Mouse (Mus musculus): Measurements from ENCODE around the gene Mprip. TPM values are rescaled to one million over a fixed set of nuclear protein-coding genes. Genes with fewer than 3 reads are reported as not detected.
A peak's percentile ranks its signal among the peaks of the same experiment; 100 is the strongest.

Gene Mprip
- total and polyA plus RNA-seq, 2 experiments from 2014 or later: 35.9 to 135 TPM

GRCm38 (mm10) chr11:59778874-59779223, 117.7 kb downstream of the Mprip start:
- Histone ChIP-seq H3K4me3 (ENCODE audit: low read depth, low read length) (no peak overlapping the region), H3K4me1 (ENCODE audit: control insufficient read depth, insufficient read depth) (peaks cover 7% of the 10 kb centered on the region), H3K9me3 (replicated peaks; ENCODE audit: control insufficient read depth, low read length) (no peaks in the 10 kb centered on the region), H3K27ac (ENCODE audit: low read depth) (no peak overlapping the region), H3K4me2 (ENCODE audit: low read depth, low read length) (no peak overlapping the region), H3K36me3 (replicated peaks; ENCODE audit: control insufficient read depth, insufficient read depth, low read length) (peaks cover 37% of the 10 kb centered on the region), H3K9ac (replicated peaks; ENCODE audit: low read depth, low read length) (no peak overlapping the region), H3K27me3 (ENCODE audit: control insufficient read depth, insufficient read depth, low read length) (no peaks in the 10 kb centered on the region)
- no peak for TF ChIP-seq CTCF (IDR thresholded peaks at IDR 0.05; ENCODE audit: low read depth)
- ATAC-seq (ENCODE audit: insufficient read depth, low read depth): peak; percentile 20; the same call in 1 of the 2 replicates
- WGBS: 47% methylated on average over 1 of the region's 1 CpGs
- no peak for DNase-seq (ENCODE audit: low spot score)

DNA sequence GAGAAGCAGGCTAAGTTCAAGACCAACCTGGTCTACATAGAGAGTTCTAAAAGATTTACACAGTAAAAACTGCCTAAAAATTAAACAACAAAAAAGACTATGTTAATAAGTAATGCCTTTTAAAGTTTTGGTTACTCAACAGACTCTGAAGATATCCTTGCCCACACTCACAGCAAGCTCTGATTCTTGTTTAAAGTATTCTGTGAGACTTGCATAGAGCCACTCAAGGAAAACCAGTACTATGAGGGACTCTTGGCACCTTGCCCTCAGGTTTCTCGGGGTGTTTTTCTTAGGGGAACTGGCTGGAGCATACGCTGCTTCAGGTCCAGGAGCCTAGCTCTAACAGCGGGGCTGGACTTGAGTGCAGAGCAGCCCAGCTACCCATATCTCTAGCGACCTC, 118.3 kb downstream of the Mprip start:
- H3K36me3 ChIP-seq (replicated peaks; ENCODE audit: control insufficient read depth, insufficient read depth, low read length): peaks cover 31% of the 10 kb centered on the region
- H3K4me1 ChIP-seq (ENCODE audit: control insufficient read depth, insufficient read depth): peaks cover 7% of the 10 kb centered on the region
- H3K27ac ChIP-seq (ENCODE audit: low read depth): no peak overlapping the region
- H3K9me3 ChIP-seq (replicated peaks; ENCODE audit: control insufficient read depth, low read length): no peaks in the 10 kb centered on the region
- H3K27me3 ChIP-seq (ENCODE audit: control insufficient read depth, insufficient read depth, low read length): no peaks in the 10 kb centered on the region
- WGBS: 64% methylated on average over 4 of the region's 4 CpGs
- no peak overlapping the region for H3K4me3 ChIP-seq (ENCODE audit: low read depth, low read length)
- ATAC-seq (ENCODE audit: insufficient read depth, low read depth): 0 out of 2 replicates have a peak, but pooled peaks have one; percentile 4
- no peak for DNase-seq (ENCODE audit: low spot score)
- H3K4me2 ChIP-seq (ENCODE audit: low read depth, low read length): no peak overlapping the region
- TF ChIP-seq EP300 (IDR thresholded peaks at IDR 0.05; ENCODE audit: low read depth) (no peak), CTCF (IDR thresholded peaks at IDR 0.05; ENCODE audit: low read depth) (no peak)
- no peak overlapping the region for H3K9ac ChIP-seq (replicated peaks; ENCODE audit: low read depth, low read length)

- Histone ChIP-seq H3K4me1 (ENCODE audit: control insufficient read depth, insufficient read depth) (peaks cover 7% of the 10 kb centered on the region), H3K9ac (replicated peaks; ENCODE audit: low read depth, low read length) (no peak overlapping the region), H3K27ac (ENCODE audit: low read depth) (peak overlapping the region; percentile 40), H3K36me3 (replicated peaks; ENCODE audit: control insufficient read depth, insufficient read depth, low read length) (peaks cover 23% of the 10 kb centered on the region), H3K9me3 (replicated peaks; ENCODE audit: control insufficient read depth, low read length) (no peaks in the 10 kb centered on the region), H3K27me3 (ENCODE audit: control insufficient read depth, insufficient read depth, low read length) (no peaks in the 10 kb centered on the region), H3K4me2 (ENCODE audit: low read depth, low read length) (no peak overlapping the region), H3K4me3 (ENCODE audit: low read depth, low read length) (no peak overlapping the region)
- DNase-seq (ENCODE audit: low spot score) (peak; percentile 38), ATAC-seq (ENCODE audit: insufficient read depth, low read depth) (no peak)
- WGBS: 56% methylated on average over 4 of the region's 4 CpGs
- TF ChIP-seq CTCF (IDR thresholded peaks at IDR 0.05; ENCODE audit: low read depth) (no peak), EP300 (IDR thresholded peaks at IDR 0.05; ENCODE audit: low read depth) (no peak)
Observed at GRCm38 (mm10) chr11:59780241-59780640, 119.1 kb downstream of the Mprip start.

DNA sequence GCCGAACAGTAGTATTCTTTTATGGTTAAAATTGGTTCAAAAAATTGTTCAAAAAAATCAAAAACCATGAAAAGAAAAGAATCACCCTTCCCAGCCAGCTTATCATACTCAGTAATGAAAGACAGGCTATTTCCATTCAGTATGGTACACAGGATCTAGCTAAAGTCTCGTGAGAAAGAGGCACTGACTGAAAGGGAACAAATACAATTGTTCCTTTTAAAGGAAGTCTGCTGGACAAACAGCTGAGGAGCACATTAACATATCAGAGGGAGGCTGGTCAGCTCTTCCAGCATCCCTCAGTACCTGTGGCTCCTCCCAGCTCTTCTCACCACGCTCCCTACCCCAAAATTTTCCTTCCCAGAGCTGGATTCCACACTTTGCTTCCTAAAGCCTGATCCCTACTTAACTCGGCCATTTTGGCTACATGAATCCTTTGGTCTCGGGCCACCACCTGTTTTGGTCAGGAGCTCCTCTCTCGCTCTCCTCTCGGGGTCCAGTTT, 121.0 kb downstream of the Mprip start:
- no peak for TF ChIP-seq CTCF (IDR thresholded peaks at IDR 0.05; ENCODE audit: low read depth)
- TF ChIP-seq EP300 (IDR thresholded peaks at IDR 0.05; ENCODE audit: low read depth): no peak
- H3K4me3 ChIP-seq (ENCODE audit: low read depth, low read length): no peak overlapping the region
- no peak overlapping the region for H3K9ac ChIP-seq (replicated peaks; ENCODE audit: low read depth, low read length)
- H3K4me1 ChIP-seq (ENCODE audit: control insufficient read depth, insufficient read depth): peaks cover 7% of the 10 kb centered on the region
- 82% methylated on average over 7 of the region's 7 CpGs for WGBS
- no peaks in the 10 kb centered on the region for H3K9me3 ChIP-seq (replicated peaks; ENCODE audit: control insufficient read depth, low read length)
- H3K27ac ChIP-seq (ENCODE audit: low read depth): no peak overlapping the region
- H3K36me3 ChIP-seq (replicated peaks; ENCODE audit: control insufficient read depth, insufficient read depth, low read length): peaks cover 4% of the 10 kb centered on the region; the same call in 1 of the 2 replicates
- no peaks in the 10 kb centered on the region for H3K27me3 ChIP-seq (ENCODE audit: control insufficient read depth, insufficient read depth, low read length)
- ATAC-seq (ENCODE audit: insufficient read depth, low read depth) (no peak), DNase-seq (ENCODE audit: low spot score) (no peak)
- no peak overlapping the region for H3K4me2 ChIP-seq (ENCODE audit: low read depth, low read length)

- Histone ChIP-seq H3K4me3 (ENCODE audit: low read depth, low read length) (no peak overlapping the region), H3K9me3 (replicated peaks; ENCODE audit: control insufficient read depth, low read length) (no peaks in the 10 kb centered on the region), H3K4me2 (ENCODE audit: low read depth, low read length) (no peak overlapping the region), H3K27ac (ENCODE audit: low read depth) (no peak overlapping the region), H3K36me3 (replicated peaks; ENCODE audit: control insufficient read depth, insufficient read depth, low read length) (no peaks in the 10 kb centered on the region), H3K4me1 (ENCODE audit: control insufficient read depth, insufficient read depth) (peaks cover 11% of the 10 kb centered on the region), H3K27me3 (ENCODE audit: control insufficient read depth, insufficient read depth, low read length) (no peaks in the 10 kb centered on the region), H3K9ac (replicated peaks; ENCODE audit: low read depth, low read length) (no peak overlapping the region)
- ATAC-seq (ENCODE audit: insufficient read depth, low read depth): no peak
- no peak for TF ChIP-seq CTCF (IDR thresholded peaks at IDR 0.05; ENCODE audit: low read depth)
- DNase-seq (ENCODE audit: low spot score): no peak
- WGBS: 76% methylated on average over 6 of the region's 6 CpGs
Observed at GRCm38 (mm10) chr11:59783591-59783990, 122.5 kb downstream of the Mprip start.
